Mouse (Mus musculus): ENCODE results near the gene E130218I03Rik. TPM values are rescaled to one million over a fixed set of nuclear protein-coding genes. Genes with fewer than 3 reads are reported as not detected.

E130218I03Rik gene
- polyA plus RNA-seq, 1 experiment from 2014 or later, result not detected

DNA sequence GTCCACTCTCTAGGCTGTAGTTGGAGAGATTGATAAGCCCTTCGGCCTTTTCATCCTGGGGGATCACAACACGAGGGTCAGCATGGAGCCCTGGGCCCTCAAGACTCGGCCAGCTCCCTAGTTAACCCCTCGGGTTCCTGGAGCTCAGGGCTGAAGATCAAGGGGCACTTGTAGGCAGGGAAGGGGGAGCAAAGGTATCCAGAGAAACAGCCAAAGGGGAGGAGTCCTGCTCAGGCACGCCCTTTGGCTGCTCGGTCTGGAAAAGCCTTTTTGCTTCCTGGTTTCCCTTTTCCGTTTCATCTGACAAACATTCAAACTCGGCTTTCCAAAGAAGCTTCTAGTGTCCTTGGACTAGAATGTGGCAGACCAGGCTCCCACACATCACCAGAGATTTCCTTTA, 13.0 kb upstream of the E130218I03Rik start:
- no peak overlapping the region for H3K4me2 ChIP-seq (ENCODE audit: low read length)
- WGBS, result 28% methylated on average over 8 of the region's 8 CpGs

GRCm38 (mm10) chr4:134234876-134235275, 8.6 kb upstream of the E130218I03Rik start:
- Histone ChIP-seq H3K4me2 (ENCODE audit: low read length) (no peak overlapping the region), H3K27ac (replicated peaks in 1 of 2; ENCODE audit: control insufficient read depth in 1 of 2, insufficient read depth in 1 of 2, low read depth in 2 of 2, low read length in 2 of 2) (no peak overlapping the region)
- WGBS, result 58% methylated on average over 5 of the region's 5 CpGs

More for the DNA sequence above, 13.0 kb upstream of the E130218I03Rik start:
- H3K27ac ChIP-seq (replicated peaks in 1 of 2; ENCODE audit: control insufficient read depth in 1 of 2, insufficient read depth in 1 of 2, low read depth in 2 of 2, low read length in 2 of 2), result no peak overlapping the region
- no peaks in the 10 kb centered on the region for H3K4me1 ChIP-seq (ENCODE audit: control insufficient read depth in 2 of 2, insufficient read depth in 2 of 2, low read length in 2 of 2)
- H3K36me3 ChIP-seq (ENCODE audit: control insufficient read depth, insufficient read depth, low read length), result no peaks in the 10 kb centered on the region
- H3K4me3 ChIP-seq (ENCODE audit: control insufficient read depth in 1 of 2, insufficient read depth in 1 of 2, low read depth in 1 of 2, low read length in 2 of 2), result no peak overlapping the region
- no peaks in the 10 kb centered on the region for H3K9me3 ChIP-seq (ENCODE audit: control insufficient read depth, low read length)
- H3K27me3 ChIP-seq (ENCODE audit: control insufficient read depth, insufficient read depth, low read length), result peaks cover 4% of the 10 kb centered on the region; the same call in 1 of the 2 replicates
- ATAC-seq (ENCODE audit: insufficient number of reproducible peaks, insufficient read depth, low FRiP score, low read depth), result no peak
- no peak overlapping the region for H3K9ac ChIP-seq (ENCODE audit: low read length)

GRCm38 (mm10) chr4:134237582-134238278, 5.7 kb upstream of the E130218I03Rik start:
- no peak overlapping the region for H3K27ac ChIP-seq (replicated peaks in 1 of 2; ENCODE audit: control insufficient read depth in 1 of 2, insufficient read depth in 1 of 2, low read depth in 2 of 2, low read length in 2 of 2)
- no peak for ATAC-seq (ENCODE audit: insufficient number of reproducible peaks, insufficient read depth, low FRiP score, low read depth)
- H3K27me3 ChIP-seq (ENCODE audit: control insufficient read depth, insufficient read depth, low read length), result no peaks in the 10 kb centered on the region; the same call in none of the 2 replicates
- H3K4me2 ChIP-seq (ENCODE audit: low read length), result peak overlapping the region; percentile 78
- peak overlapping the region; percentile 48 for H3K9ac ChIP-seq (ENCODE audit: low read length)
- 23% methylated on average over 19 of the region's 19 CpGs for WGBS
- H3K4me1 ChIP-seq (ENCODE audit: control insufficient read depth in 2 of 2, insufficient read depth in 2 of 2, low read length in 2 of 2), result peaks cover 11 to 12% of the 10 kb centered on the region in 2 experiments; a peak in 3 of 4 replicates
- H3K9me3 ChIP-seq (ENCODE audit: control insufficient read depth, low read length), result no peaks in the 10 kb centered on the region
- H3K4me3 ChIP-seq (ENCODE audit: control insufficient read depth in 1 of 2, insufficient read depth in 1 of 2, low read depth in 1 of 2, low read length in 2 of 2), result peak overlapping the region; percentile 46 to 47
- H3K36me3 ChIP-seq (ENCODE audit: control insufficient read depth, insufficient read depth, low read length), result no peaks in the 10 kb centered on the region

More at GRCm38 (mm10) chr4:134234876-134235275, 8.6 kb upstream of the E130218I03Rik start:
- peaks cover 11 to 12% of the 10 kb centered on the region in 2 experiments; a peak in 3 of 4 replicates for H3K4me1 ChIP-seq (ENCODE audit: control insufficient read depth in 2 of 2, insufficient read depth in 2 of 2, low read length in 2 of 2)
- no peak overlapping the region for H3K4me3 ChIP-seq (ENCODE audit: control insufficient read depth in 1 of 2, insufficient read depth in 1 of 2, low read depth in 1 of 2, low read length in 2 of 2)
- H3K9ac ChIP-seq (ENCODE audit: low read length), result no peak overlapping the region
- ATAC-seq (ENCODE audit: insufficient number of reproducible peaks, insufficient read depth, low FRiP score, low read depth), result no peak
- H3K9me3 ChIP-seq (ENCODE audit: control insufficient read depth, low read length), result no peaks in the 10 kb centered on the region
- peaks cover 4% of the 10 kb centered on the region for H3K27me3 ChIP-seq (ENCODE audit: control insufficient read depth, insufficient read depth, low read length)
- H3K36me3 ChIP-seq (ENCODE audit: control insufficient read depth, insufficient read depth, low read length), result no peaks in the 10 kb centered on the region

DNA sequence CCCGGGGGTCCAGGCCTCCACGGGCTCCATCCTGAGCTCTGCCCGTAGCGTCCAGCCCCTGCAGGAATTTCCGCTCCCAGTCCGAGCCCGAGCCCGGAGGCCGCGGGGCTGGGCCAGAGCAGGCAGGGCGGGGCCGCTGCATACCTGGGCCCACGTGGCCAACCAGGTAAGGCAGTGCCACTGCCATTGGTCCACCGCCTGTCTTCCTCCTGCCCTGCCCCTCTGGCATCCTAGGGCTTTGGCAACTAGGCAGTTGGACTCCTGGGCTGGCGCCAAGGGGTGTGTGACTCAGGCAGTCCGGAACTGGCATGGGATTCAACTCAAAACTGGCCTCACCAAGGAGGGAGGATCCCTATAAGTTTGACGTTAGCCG, 5.2 kb upstream of the E130218I03Rik start, which contains the start of gene Cnksr1:
Cnksr1 (minus strand) TSS at position 121 of the 373 bp plus-strand sequence.
- ATAC-seq (ENCODE audit: insufficient number of reproducible peaks, insufficient read depth, low FRiP score, low read depth), result 0 out of 2 replicates have a peak, but pooled peaks have one; percentile 31
- Histone ChIP-seq H3K9me3 (ENCODE audit: control insufficient read depth, low read length) (no peaks in the 10 kb centered on the region), H3K4me1 (ENCODE audit: control insufficient read depth in 2 of 2, insufficient read depth in 2 of 2, low read length in 2 of 2) (peaks cover 11 to 12% of the 10 kb centered on the region in 2 experiments; a peak in 3 of 4 replicates), H3K27ac (replicated peaks in 1 of 2; ENCODE audit: control insufficient read depth in 1 of 2, insufficient read depth in 1 of 2, low read depth in 2 of 2, low read length in 2 of 2) (no peak within 1 kb of the TSS), H3K9ac (ENCODE audit: low read length) (peak within 1 kb of the TSS; percentile 48), H3K4me3 (ENCODE audit: control insufficient read depth in 1 of 2, insufficient read depth in 1 of 2, low read depth in 1 of 2, low read length in 2 of 2) (peak within 1 kb of the TSS; percentile 46 to 47), H3K4me2 (ENCODE audit: low read length) (peak within 1 kb of the TSS; percentile 78), H3K27me3 (ENCODE audit: control insufficient read depth, insufficient read depth, low read length) (no peaks in the 10 kb centered on the region; the same call in none of the 2 replicates), H3K36me3 (ENCODE audit: control insufficient read depth, insufficient read depth, low read length) (no peaks in the 10 kb centered on the region)
- under 1% methylated on average over 18 of the region's 18 CpGs for WGBS

- peak overlapping the region; percentile 48; the same call in 1 of the 2 replicates for H3K9ac ChIP-seq (ENCODE audit: low read length)
- no peak for ATAC-seq (ENCODE audit: insufficient number of reproducible peaks, insufficient read depth, low FRiP score, low read depth)
- WGBS, result 17% methylated on average over 10 of the region's 10 CpGs
Measured at GRCm38 (mm10) chr4:134238686-134239085, 4.8 kb upstream of the E130218I03Rik start.

GRCm38 (mm10) chr4:134245148-134245843, 1.8 kb downstream of the E130218I03Rik start, which contains the start of gene Zfp593:
TSS of gene Zfp593 (minus strand) at chr4:134245592.
- Histone ChIP-seq H3K27me3 (ENCODE audit: control insufficient read depth, insufficient read depth, low read length) (peaks cover 23% of the 10 kb centered on the region), H3K27ac (replicated peaks in 1 of 2; ENCODE audit: control insufficient read depth in 1 of 2, insufficient read depth in 1 of 2, low read depth in 2 of 2, low read length in 2 of 2) (0 out of 4 replicates have a peak within 1 kb of the TSS, but pooled peaks of 1 of the 2 experiments have one; percentile 19), H3K4me1 (ENCODE audit: control insufficient read depth in 2 of 2, insufficient read depth in 2 of 2, low read length in 2 of 2) (peaks cover 13% of the 10 kb centered on the region in 2 experiments), H3K9ac (ENCODE audit: low read length) (peak within 1 kb of the TSS; percentile 91), H3K4me3 (ENCODE audit: control insufficient read depth in 1 of 2, insufficient read depth in 1 of 2, low read depth in 1 of 2, low read length in 2 of 2) (peak within 1 kb of the TSS; percentile 75 to 89), H3K36me3 (ENCODE audit: control insufficient read depth, insufficient read depth, low read length) (no peaks in the 10 kb centered on the region), H3K9me3 (ENCODE audit: control insufficient read depth, low read length) (no peaks in the 10 kb centered on the region), H3K4me2 (ENCODE audit: low read length) (peak within 1 kb of the TSS; percentile 96)
- under 1% methylated on average over 60 of the region's 60 CpGs for WGBS
- ATAC-seq (ENCODE audit: insufficient number of reproducible peaks, insufficient read depth, low FRiP score, low read depth), result peak; percentile 68

More at GRCm38 (mm10) chr4:134238686-134239085, 4.8 kb upstream of the E130218I03Rik start:
- Histone ChIP-seq H3K4me1 (ENCODE audit: control insufficient read depth in 2 of 2, insufficient read depth in 2 of 2, low read length in 2 of 2) (peaks cover 11 to 12% of the 10 kb centered on the region in 2 experiments; a peak in 3 of 4 replicates), H3K27me3 (ENCODE audit: control insufficient read depth, insufficient read depth, low read length) (no peaks in the 10 kb centered on the region; the same call in none of the 2 replicates), H3K27ac (replicated peaks in 1 of 2; ENCODE audit: control insufficient read depth in 1 of 2, insufficient read depth in 1 of 2, low read depth in 2 of 2, low read length in 2 of 2) (no peak overlapping the region), H3K36me3 (ENCODE audit: control insufficient read depth, insufficient read depth, low read length) (no peaks in the 10 kb centered on the region), H3K4me2 (ENCODE audit: low read length) (peak overlapping the region; percentile 78), H3K9me3 (ENCODE audit: control insufficient read depth, low read length) (no peaks in the 10 kb centered on the region), H3K4me3 (ENCODE audit: control insufficient read depth in 1 of 2, insufficient read depth in 1 of 2, low read depth in 1 of 2, low read length in 2 of 2) (peak overlapping the region; percentile 46 to 47; a peak in 3 of 4 replicates)

DNA sequence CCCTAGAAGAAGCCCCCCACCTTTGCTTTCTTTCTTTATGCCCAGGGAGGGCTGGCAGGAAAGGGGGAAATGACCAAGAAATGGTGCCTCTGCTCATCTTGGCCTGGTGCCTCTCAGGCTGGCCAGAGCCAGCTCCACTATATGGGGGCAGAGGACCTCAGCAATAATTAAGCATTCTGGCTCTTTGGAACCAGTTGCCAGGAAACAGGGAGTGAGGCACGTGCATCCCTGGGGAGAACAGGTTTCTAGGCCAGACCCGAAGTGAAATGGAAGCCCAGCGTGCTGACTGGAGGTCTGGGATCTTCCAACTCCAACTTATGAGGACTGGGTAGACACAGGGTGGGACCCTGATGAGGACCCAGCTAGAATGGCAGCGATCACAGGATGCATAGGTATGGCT, 2.8 kb downstream of the E130218I03Rik start:
- no peak for ATAC-seq (ENCODE audit: insufficient number of reproducible peaks, insufficient read depth, low FRiP score, low read depth)
- Histone ChIP-seq H3K9ac (ENCODE audit: low read length) (no peak overlapping the region), H3K9me3 (ENCODE audit: control insufficient read depth, low read length) (no peaks in the 10 kb centered on the region), H3K27ac (replicated peaks in 1 of 2; ENCODE audit: control insufficient read depth in 1 of 2, insufficient read depth in 1 of 2, low read depth in 2 of 2, low read length in 2 of 2) (no peak overlapping the region), H3K36me3 (ENCODE audit: control insufficient read depth, insufficient read depth, low read length) (no peaks in the 10 kb centered on the region), H3K27me3 (ENCODE audit: control insufficient read depth, insufficient read depth, low read length) (peaks cover 29% of the 10 kb centered on the region), H3K4me1 (ENCODE audit: control insufficient read depth in 2 of 2, insufficient read depth in 2 of 2, low read length in 2 of 2) (peaks cover 21 to 22% of the 10 kb centered on the region in 2 experiments), H3K4me3 (ENCODE audit: control insufficient read depth in 1 of 2, insufficient read depth in 1 of 2, low read depth in 1 of 2, low read length in 2 of 2) (no peak overlapping the region), H3K4me2 (ENCODE audit: low read length) (no peak overlapping the region)
- 55% methylated on average over 4 of the region's 4 CpGs for WGBS
